Mouse (Mus musculus): ENCODE data around the gene Rilp. TPM values are rescaled to one million over a fixed set of nuclear protein-coding genes. Genes with fewer than 3 reads are reported as not detected.

Rilp gene
- total and polyA plus RNA-seq, 2 experiments = 23.0 to 32.6 TPM

DNA sequence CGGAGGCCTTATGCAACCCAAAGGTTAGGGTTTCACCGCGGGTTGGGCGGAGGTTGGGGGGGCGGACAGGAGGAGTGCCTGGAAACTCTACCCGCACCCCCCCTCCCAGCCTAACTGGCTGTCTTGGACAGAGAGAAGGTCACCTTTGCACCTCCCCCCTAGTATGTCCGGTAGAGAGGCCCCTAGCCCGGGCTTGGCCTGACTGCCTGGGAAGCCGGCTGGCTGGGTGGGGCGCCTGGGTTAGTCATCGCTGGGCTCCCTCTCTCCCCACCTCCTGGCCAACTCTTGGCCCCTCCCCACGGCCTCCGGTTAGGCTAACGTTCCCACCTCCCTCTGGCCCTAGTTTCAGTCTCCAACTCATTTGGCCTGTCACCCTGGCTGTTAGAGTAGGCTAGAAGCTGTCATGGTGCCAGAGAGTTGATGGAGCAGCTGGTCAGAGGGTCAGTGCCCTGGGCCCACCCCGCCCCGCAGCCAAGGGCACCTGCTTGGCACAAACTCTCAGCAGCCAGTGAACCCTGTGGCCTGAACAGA is 47.6 kb upstream of the Rilp start:
- 1% methylated on average over 15 of the region's 16 CpGs for WGBS
- peaks cover 36% of the 10 kb centered on the region for H3K4me1 ChIP-seq (ENCODE audit: control insufficient read depth, insufficient read depth, low read length)
- peak overlapping the region; percentile 91 for H3K4me3 ChIP-seq (ENCODE audit: insufficient read depth, low read depth, low read length)
- peak overlapping the region; percentile 97 for H3K27ac ChIP-seq (replicated peaks; ENCODE audit: insufficient read depth, low read depth, low read length)
- H3K79me2 ChIP-seq (ENCODE audit: control insufficient read depth, insufficient read depth, low read length) = peaks cover 4% of the 10 kb centered on the region; the same call in 1 of the 2 replicates
- H3K36me3 ChIP-seq (ENCODE audit: control insufficient read depth, insufficient read depth, low read length) = peaks cover 25% of the 10 kb centered on the region
- no peaks in the 10 kb centered on the region for H3K27me3 ChIP-seq (ENCODE audit: control insufficient read depth, insufficient read depth, low read length)
- peak overlapping the region; percentile 87 for H3K9ac ChIP-seq (ENCODE audit: low read depth, low read length)
- no peak for TF ChIP-seq CTCF (IDR thresholded peaks at IDR 0.05; ENCODE audit: low read depth, low read length)
- TF ChIP-seq POLR2A (IDR thresholded peaks at IDR 0.05; ENCODE audit: extremely low read depth, insufficient read depth, low read length) = no peak
- peak; percentile 99 for DNase-seq (ENCODE audit: extremely low read depth, low read depth, low spot score)

DNA sequence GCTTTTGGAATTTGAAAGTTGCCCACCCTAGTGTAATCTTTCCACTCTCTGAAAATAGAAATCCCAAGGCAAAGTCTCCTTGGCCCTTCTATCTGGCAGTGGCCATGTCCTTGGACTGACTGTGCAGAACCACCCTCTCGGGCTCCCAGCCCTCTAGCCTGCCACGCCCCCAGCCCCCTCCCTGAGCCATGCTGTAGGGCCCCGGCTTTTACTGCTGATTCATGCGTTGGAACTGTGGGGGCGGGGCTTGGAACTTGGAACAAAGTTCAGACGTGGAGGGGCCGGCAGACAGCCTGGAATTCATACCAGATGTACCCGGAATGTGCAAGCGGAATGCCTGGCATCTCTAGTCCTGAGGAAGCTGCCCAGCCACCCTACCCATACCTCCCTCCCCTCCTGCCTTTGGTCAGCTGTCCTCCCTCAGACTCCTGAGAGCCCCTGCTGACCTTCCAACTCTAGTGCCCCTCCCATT is 47.0 kb upstream of the Rilp start:
- WGBS = under 1% methylated on average over 9 of the region's 9 CpGs
- TF ChIP-seq CTCF (IDR thresholded peaks at IDR 0.05; ENCODE audit: low read depth, low read length) = no peak
- peak; percentile 34; the same call in 1 of the 2 replicates for TF ChIP-seq POLR2A (IDR thresholded peaks at IDR 0.05; ENCODE audit: extremely low read depth, insufficient read depth, low read length)
- Histone ChIP-seq H3K4me3 (ENCODE audit: insufficient read depth, low read depth, low read length) (peak overlapping the region; percentile 91), H3K9ac (ENCODE audit: low read depth, low read length) (peak overlapping the region; percentile 87), H3K79me2 (ENCODE audit: control insufficient read depth, insufficient read depth, low read length) (peaks cover 4% of the 10 kb centered on the region; the same call in 1 of the 2 replicates), H3K4me1 (ENCODE audit: control insufficient read depth, insufficient read depth, low read length) (peaks cover 35% of the 10 kb centered on the region), H3K27ac (replicated peaks; ENCODE audit: insufficient read depth, low read depth, low read length) (peak overlapping the region; percentile 97), H3K36me3 (ENCODE audit: control insufficient read depth, insufficient read depth, low read length) (peaks cover 25% of the 10 kb centered on the region), H3K27me3 (ENCODE audit: control insufficient read depth, insufficient read depth, low read length) (no peaks in the 10 kb centered on the region)
- DNase-seq (ENCODE audit: extremely low read depth, low read depth, low spot score) = peak; percentile 91

DNA sequence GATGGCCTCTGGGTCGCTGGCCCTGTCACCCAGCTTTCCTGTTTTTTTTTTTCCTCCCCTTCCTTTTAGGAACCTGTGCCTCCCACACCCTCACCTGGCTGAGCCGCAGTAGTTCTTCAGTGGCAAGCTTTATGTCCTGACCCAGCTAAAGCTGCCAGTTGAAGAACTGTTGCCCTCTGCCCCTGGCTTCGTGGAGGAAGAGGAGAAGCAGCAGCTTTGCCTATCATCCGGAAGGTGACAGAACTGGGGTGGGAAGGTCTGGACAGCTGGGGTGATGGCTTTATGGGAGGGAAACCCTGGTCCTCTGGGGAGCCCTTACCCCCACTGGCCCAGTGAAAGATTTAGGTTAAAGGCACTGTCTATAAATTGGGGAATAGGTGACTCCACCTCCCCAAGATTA is 46.3 kb upstream of the Rilp start:
- 15% methylated on average over 4 of the region's 4 CpGs for WGBS
- peak overlapping the region; percentile 91 for H3K4me3 ChIP-seq (ENCODE audit: insufficient read depth, low read depth, low read length)
- peaks cover 25% of the 10 kb centered on the region for H3K36me3 ChIP-seq (ENCODE audit: control insufficient read depth, insufficient read depth, low read length)
- H3K27ac ChIP-seq (replicated peaks; ENCODE audit: insufficient read depth, low read depth, low read length) = peak overlapping the region; percentile 97
- H3K27me3 ChIP-seq (ENCODE audit: control insufficient read depth, insufficient read depth, low read length) = no peaks in the 10 kb centered on the region
- peaks cover 34% of the 10 kb centered on the region for H3K4me1 ChIP-seq (ENCODE audit: control insufficient read depth, insufficient read depth, low read length)
- H3K9ac ChIP-seq (ENCODE audit: low read depth, low read length) = peak overlapping the region; percentile 73
- peaks cover 4% of the 10 kb centered on the region; the same call in 1 of the 2 replicates for H3K79me2 ChIP-seq (ENCODE audit: control insufficient read depth, insufficient read depth, low read length)
- no peak for TF ChIP-seq CTCF (IDR thresholded peaks at IDR 0.05; ENCODE audit: low read depth, low read length)
- no peak for TF ChIP-seq POLR2A (IDR thresholded peaks at IDR 0.05; ENCODE audit: extremely low read depth, insufficient read depth, low read length)
- peak; percentile 37 for DNase-seq (ENCODE audit: extremely low read depth, low read depth, low spot score)

DNA sequence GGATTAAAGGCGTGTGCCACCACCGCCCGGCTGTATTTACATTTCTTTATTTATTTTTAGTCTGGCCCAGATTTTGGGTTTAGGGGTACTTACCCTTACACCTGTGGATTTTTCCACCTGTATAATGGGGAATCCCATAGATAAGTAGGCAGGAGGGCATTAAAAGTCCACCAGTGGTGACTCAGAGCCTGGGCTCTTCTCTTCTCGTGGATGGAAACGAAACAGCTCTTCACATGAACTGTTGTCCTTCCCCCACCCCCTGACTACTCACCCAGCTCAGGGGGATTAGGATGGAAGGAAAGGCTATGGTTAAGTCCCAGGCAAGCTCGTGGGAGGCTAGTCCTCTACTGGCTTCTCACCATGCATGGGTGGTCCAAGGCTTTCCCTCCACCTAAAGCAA is 45.5 kb upstream of the Rilp start:
- no peak for DNase-seq (ENCODE audit: extremely low read depth, low read depth, low spot score)
- 46% methylated on average over 6 of the region's 6 CpGs for WGBS
- Histone ChIP-seq H3K4me1 (ENCODE audit: control insufficient read depth, insufficient read depth, low read length) (peaks cover 33% of the 10 kb centered on the region), H3K9ac (ENCODE audit: low read depth, low read length) (no peak overlapping the region), H3K4me3 (ENCODE audit: insufficient read depth, low read depth, low read length) (no peak overlapping the region), H3K27me3 (ENCODE audit: control insufficient read depth, insufficient read depth, low read length) (no peaks in the 10 kb centered on the region), H3K79me2 (ENCODE audit: control insufficient read depth, insufficient read depth, low read length) (peaks cover 4% of the 10 kb centered on the region; the same call in 1 of the 2 replicates), H3K36me3 (ENCODE audit: control insufficient read depth, insufficient read depth, low read length) (peaks cover 25% of the 10 kb centered on the region), H3K27ac (replicated peaks; ENCODE audit: insufficient read depth, low read depth, low read length) (peak overlapping the region; percentile 29)
- TF ChIP-seq POLR2A (IDR thresholded peaks at IDR 0.05; ENCODE audit: extremely low read depth, insufficient read depth, low read length) (no peak), CTCF (IDR thresholded peaks at IDR 0.05; ENCODE audit: low read depth, low read length) (no peak)

DNA sequence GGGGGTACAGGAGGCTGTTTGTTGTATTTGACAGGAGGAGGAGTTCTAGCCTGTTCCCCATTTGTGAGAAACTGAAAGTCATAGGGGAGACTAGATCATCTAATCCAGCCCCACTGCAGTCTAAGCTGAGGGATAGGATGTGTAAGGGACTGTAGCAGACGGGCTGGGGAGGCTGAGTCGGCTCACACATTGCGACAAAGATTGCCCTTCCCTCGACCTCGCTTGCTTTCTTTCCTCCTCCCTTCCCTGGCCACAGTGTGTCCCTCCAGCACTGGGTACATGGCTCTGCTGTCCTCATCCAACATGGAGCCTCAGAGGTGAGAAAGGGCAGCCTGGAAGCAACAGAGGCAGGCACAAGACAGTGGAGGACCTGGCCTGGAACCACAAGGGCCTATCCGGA is 44.8 kb upstream of the Rilp start:
- 0 out of 2 replicates have a peak overlapping the region, but pooled peaks have one; percentile 1 for H3K9ac ChIP-seq (ENCODE audit: low read depth, low read length)
- peaks cover 30% of the 10 kb centered on the region for H3K4me1 ChIP-seq (ENCODE audit: control insufficient read depth, insufficient read depth, low read length)
- no peaks in the 10 kb centered on the region for H3K27me3 ChIP-seq (ENCODE audit: control insufficient read depth, insufficient read depth, low read length)
- TF ChIP-seq CTCF (IDR thresholded peaks at IDR 0.05; ENCODE audit: low read depth, low read length) = no peak
- no peak for TF ChIP-seq POLR2A (IDR thresholded peaks at IDR 0.05; ENCODE audit: extremely low read depth, insufficient read depth, low read length)
- H3K27ac ChIP-seq (replicated peaks; ENCODE audit: insufficient read depth, low read depth, low read length) = peak overlapping the region; percentile 29
- H3K36me3 ChIP-seq (ENCODE audit: control insufficient read depth, insufficient read depth, low read length) = peaks cover 25% of the 10 kb centered on the region
- WGBS = 68% methylated on average over 6 of the region's 6 CpGs
- H3K4me3 ChIP-seq (ENCODE audit: insufficient read depth, low read depth, low read length) = no peak overlapping the region
- peaks cover 4% of the 10 kb centered on the region; the same call in 1 of the 2 replicates for H3K79me2 ChIP-seq (ENCODE audit: control insufficient read depth, insufficient read depth, low read length)
- no peak for DNase-seq (ENCODE audit: extremely low read depth, low read depth, low spot score)

Measured in liver, adult 2 months (tissue).